Mouse (Mus musculus) heart, adult 2 months (tissue): ENCODE measurements at regions not wholly inside any gene's neighbourhood (a gene's known extent, or its start where the extent isn't known, plus 50 kb on each side); places are given as distances from the start of the nearest gene placed in this dataset.

Source experiments
- DNase-seq, 2 experiments: peaks; one replicate each; pipeline ENCODE4 v3.0.0; 2021
- H3K27ac ChIP-seq: fragments of 200-600 bp; 2 replicates; pipeline ENCODE4 v1.8.1; 2022
- H3K27me3 ChIP-seq: fragments of 200-500 bp; 2 replicates; pipeline ENCODE4 v1.6.1; 2012; ENCODE audit warnings: mild to moderate bottlenecking, low read length, inconsistent platforms, mixed read lengths; ENCODE audit not compliant: control insufficient read depth, insufficient read depth
- H3K36me3 ChIP-seq: fragments of 200-500 bp; 2 replicates; pipeline ENCODE4 v1.6.1; 2012; ENCODE audit warnings: low read length, inconsistent platforms; ENCODE audit not compliant: control insufficient read depth, insufficient read depth
- H3K4me1 ChIP-seq: fragments of 200-500 bp; 2 replicates; pipeline ENCODE4 v1.6.1; 2011; ENCODE audit warnings: low read length; ENCODE audit not compliant: control insufficient read depth, insufficient read depth
- H3K4me3 ChIP-seq: fragments of 200-600 bp; 2 replicates; pipeline ENCODE4 v1.8.1; 2022
- H3K79me2 ChIP-seq: fragments of 200-500 bp; replicated peaks from 2 replicates; pipeline ENCODE4 v1.6.1; 2012; ENCODE audit warnings: mild to moderate bottlenecking, inconsistent platforms, low read length, moderate library complexity, mixed read lengths; ENCODE audit not compliant: control insufficient read depth, insufficient read depth
- H3K9ac ChIP-seq: fragments of 200-500 bp; 2 replicates; pipeline ENCODE4 v1.6.1; 2012; ENCODE audit warnings: low read depth, mild to moderate bottlenecking, control low read depth, inconsistent platforms, low read length, mixed read lengths
- CTCF ChIP-seq: fragments of 200-600 bp; IDR thresholded peaks from 2 replicates; pipeline ENCODE4 v1.8.1; 2022; ENCODE audit warnings: antibody characterized with exemption, mild to moderate bottlenecking, moderate library complexity
- EP300 ChIP-seq: fragments of 200-500 bp; IDR thresholded peaks from 2 replicates; pipeline ENCODE4 v1.6.1; 2011; ENCODE audit warnings: low read depth, low read length, control low read depth; ENCODE audit not compliant: insufficient read depth
- POLR2A ChIP-seq: fragments of 200-500 bp; IDR thresholded peaks from 2 replicates; pipeline ENCODE4 v1.6.1; 2011; ENCODE audit warnings: mild to moderate bottlenecking, low read depth, low read length, control low read depth; ENCODE audit not compliant: insufficient read depth
- WGBS: fragments of 180-500 bp; shearing (Covaris S2); methylation state at CpG from one replicate; pipeline ENCODE4 v1.1.7; 2018; 5-methylcytosine and 5-hydroxymethylcytosine counted together
- intact Hi-C: fragments of 180-260 bp; cut with DNase I; formaldehyde crosslinking; loops from one replicate; pipeline ENCODE4 v1.15.1; 2025

DNA sequence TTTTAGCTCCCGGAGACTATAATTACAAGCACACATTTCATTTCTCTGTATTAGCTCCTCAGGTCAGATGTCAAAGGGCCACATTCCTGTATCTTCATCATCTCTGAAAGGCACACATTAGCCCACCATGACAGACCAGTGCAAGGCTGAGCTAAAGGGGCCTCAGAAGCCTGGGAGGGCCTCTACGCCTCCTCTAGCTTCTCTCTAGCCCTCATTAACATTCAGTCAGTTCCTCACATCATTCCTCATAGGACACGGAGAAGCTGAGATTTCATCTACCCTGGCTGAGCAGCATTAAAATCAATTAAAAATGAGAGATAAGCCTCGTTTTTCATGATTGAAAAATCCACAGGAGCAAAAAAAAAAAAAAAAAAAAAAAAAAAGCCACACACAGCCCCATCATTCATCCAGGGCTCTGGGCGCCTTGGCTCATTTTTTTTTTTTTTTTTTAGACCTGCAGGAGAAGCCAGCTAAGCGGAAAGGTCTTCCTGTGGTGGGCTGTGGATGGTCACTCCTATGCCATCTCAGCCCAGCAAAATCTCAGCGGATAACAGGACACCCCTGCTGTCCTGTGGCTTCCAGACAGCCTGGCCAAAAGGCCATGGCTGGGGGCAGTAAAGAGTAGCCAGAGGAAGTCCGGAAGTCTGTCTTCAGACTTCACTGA lies 82.5 kb downstream of the Rhob start:
- Histone ChIP-seq H3K27me3 (no peaks in the 10 kb centered on the region), H3K27ac (no peak overlapping the region), H3K36me3 (no peaks in the 10 kb centered on the region), H3K4me3 (no peak overlapping the region), H3K9ac (no peak overlapping the region), H3K79me2 (no peaks in the 10 kb centered on the region), H3K4me1 (no peaks in the 10 kb centered on the region)
- TF ChIP-seq CTCF (no peak), EP300 (no peak), POLR2A (no peak)
- 83% methylated on average over 8 of the region's 8 CpGs for WGBS
- DNase-seq = no peak
- intact Hi-C loops = no loop called here

GRCm38 (mm10) chr12:8412125-8412524 lies 87.7 kb downstream of the Rhob start:
- H3K4me3 ChIP-seq = no peak overlapping the region
- H3K36me3 ChIP-seq = no peaks in the 10 kb centered on the region
- TF ChIP-seq EP300 = no peak
- TF ChIP-seq CTCF = no peak
- TF ChIP-seq POLR2A = no peak
- H3K9ac ChIP-seq = no peak overlapping the region
- 75% methylated on average over 2 of the region's 2 CpGs for WGBS
- peaks cover 5% of the 10 kb centered on the region for H3K4me1 ChIP-seq
- no peaks in the 10 kb centered on the region for H3K27me3 ChIP-seq
- H3K27ac ChIP-seq = no peak overlapping the region
- intact Hi-C loops = no loop called here
- no peaks in the 10 kb centered on the region for H3K79me2 ChIP-seq
- DNase-seq = no peak

DNA sequence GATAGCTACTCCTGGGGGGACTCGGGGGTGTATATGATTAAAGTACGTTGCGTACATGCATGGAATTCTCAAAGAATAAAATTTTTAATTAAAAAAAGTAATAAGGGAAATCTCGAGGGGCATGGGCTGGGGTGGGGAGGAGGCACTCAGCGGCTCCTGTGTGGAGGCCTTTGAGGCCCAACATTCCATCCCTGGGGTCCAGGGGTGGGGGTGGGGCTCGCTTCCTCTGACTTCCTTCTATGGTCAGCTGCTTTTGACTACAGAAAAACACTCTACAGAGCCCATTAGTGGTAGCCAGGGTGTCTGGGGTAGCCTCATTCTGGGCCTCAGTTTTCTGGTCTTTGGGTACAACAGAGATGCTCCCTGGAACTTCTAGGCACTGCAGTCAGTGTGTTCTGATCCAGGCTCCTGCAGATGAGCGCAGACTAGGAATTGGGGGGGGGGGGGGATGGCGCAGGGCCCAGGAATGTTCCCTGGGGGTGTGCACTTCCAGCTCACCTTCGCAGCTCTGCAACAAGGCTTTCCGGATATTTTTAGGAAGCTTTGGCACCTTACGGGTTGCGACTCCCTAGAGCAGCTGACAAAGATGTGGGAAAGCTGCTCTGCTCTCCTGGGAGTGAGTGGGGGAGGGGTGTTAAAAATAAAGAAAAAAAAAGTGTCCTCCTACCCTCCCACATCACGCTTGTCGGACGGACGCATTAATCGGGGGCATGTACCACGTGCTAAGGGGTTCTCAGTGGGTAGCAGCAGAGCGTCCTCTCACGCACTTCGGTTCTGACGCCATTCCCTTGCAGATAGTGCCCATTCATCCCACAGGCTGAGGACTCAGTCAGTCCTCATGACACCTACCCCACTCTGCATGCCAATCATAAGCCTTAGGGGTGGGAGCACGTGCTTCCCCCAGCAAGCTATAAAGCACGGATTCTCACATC lies 89.1 kb downstream of the Rhob start:
- Histone ChIP-seq H3K27ac (no peak overlapping the region), H3K27me3 (no peaks in the 10 kb centered on the region), H3K4me3 (no peak overlapping the region), H3K4me1 (peaks cover 5% of the 10 kb centered on the region), H3K9ac (no peak overlapping the region), H3K36me3 (no peaks in the 10 kb centered on the region), H3K79me2 (no peaks in the 10 kb centered on the region)
- 30% methylated on average over 24 of the region's 24 CpGs for WGBS
- DNase-seq = peak in 1 of 2 experiments; percentile 17
- intact Hi-C loops = no loop called here
- TF ChIP-seq POLR2A (no peak), EP300 (0 out of 2 replicates have a peak, but pooled peaks have one; percentile 8)

DNA sequence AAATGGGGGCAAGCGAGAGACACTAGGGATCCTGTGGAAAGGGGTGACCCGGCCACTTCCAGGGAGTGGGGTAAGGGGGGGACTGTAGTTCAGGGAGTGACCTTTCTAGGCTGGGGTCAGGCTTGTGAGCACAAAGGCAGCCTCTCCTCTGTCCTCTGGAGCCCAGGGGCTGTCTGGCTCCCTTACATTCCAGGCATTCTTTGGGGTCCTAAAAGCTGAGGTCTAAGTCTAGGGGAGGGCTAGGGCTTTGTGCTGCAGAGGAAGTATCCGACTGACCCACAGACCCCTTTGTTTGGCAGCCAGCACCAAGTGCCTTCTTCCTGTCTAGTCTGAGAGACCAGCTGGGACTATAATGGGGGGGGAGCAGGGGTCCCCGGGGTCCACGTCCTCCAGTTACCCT lies 88.9 kb downstream of the Hs1bp3 start:
- WGBS = 50% methylated on average over 5 of the region's 5 CpGs
- 0 out of 2 replicates have a peak, but pooled peaks cover 2% of the 10 kb centered on the region for H3K36me3 ChIP-seq
- no peak for DNase-seq
- H3K27ac ChIP-seq = no peak overlapping the region
- no peaks in the 10 kb centered on the region for H3K27me3 ChIP-seq
- H3K79me2 ChIP-seq = no peaks in the 10 kb centered on the region
- no peak overlapping the region for H3K9ac ChIP-seq
- intact Hi-C loops = loop anchor here (5.0 kb wide), 1 partner anchor 40 kb away; no protein-coding TSS in a partner anchor
- peaks cover 9% of the 10 kb centered on the region for H3K4me1 ChIP-seq
- no peak for TF ChIP-seq POLR2A
- no peak for TF ChIP-seq CTCF
- TF ChIP-seq EP300 = no peak
- H3K4me3 ChIP-seq = no peak overlapping the region

- 92% methylated on average over 2 of the region's 2 CpGs for whole genome bisulfite sequencing
- Histone ChIP-seq H3K9ac (no peak overlapping the region), H3K79me2 (no peaks in the 10 kb centered on the region), H3K27ac (no peak overlapping the region), H3K4me1 (peaks cover 9% of the 10 kb centered on the region), H3K4me3 (no peak overlapping the region), H3K36me3 (0 out of 2 replicates have a peak, but pooled peaks cover 2% of the 10 kb centered on the region), H3K27me3 (no peaks in the 10 kb centered on the region)
- TF ChIP-seq EP300 (no peak), CTCF (no peak), POLR2A (no peak)
- DNase-seq = no peak
- intact Hi-C loops = loop anchor here (5.0 kb wide), 1 partner anchor 41 kb away; no protein-coding TSS in a partner anchor
Measured at GRCm38 (mm10) chr12:8401376-8401775, 88.1 kb downstream of the Hs1bp3 start.
